Mouse (Mus musculus): Measurements from ENCODE around the gene Pgap1. TPM values are rescaled to one million over a fixed set of nuclear protein-coding genes. Genes with fewer than 3 reads are reported as not detected.

Gene Pgap1
- polyA plus RNA-seq, 1 experiment: 1.4 TPM

DNA sequence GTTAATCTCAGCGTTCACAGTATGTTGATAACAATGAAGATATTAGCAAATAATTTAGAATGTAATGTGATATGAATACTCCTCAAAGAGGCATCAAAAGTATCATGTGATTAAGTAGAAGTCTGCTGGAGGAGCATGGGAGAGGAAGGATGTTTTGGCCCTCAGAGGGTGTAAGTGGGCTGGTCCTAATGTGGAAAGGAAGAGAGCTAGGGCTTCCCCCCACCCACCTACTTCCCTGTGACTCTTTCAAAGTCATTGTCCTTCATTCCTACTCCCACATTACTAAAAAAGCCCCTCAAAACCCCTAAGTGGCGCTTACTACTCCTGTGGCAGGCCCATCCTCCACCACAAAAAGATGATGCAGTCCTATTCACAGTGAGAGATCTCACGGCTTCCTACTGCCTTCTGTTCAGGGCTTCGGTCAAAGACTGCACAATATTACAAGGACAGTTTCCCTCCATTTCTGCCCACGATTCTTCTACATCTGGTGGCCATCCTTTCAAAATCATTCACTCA lies 37.4 kb downstream of the Pgap1 start:
- no peak overlapping the region; the same call in 1 of the 2 replicates for H3K4me3 ChIP-seq (ENCODE audit: control insufficient read depth, low read depth, low read length)
- no peaks in the 10 kb centered on the region for H3K36me3 ChIP-seq (ENCODE audit: control insufficient read depth, insufficient read depth, low read length)
- H3K4me1 ChIP-seq (ENCODE audit: control insufficient read depth, insufficient read depth, low read length): peaks cover 3% of the 10 kb centered on the region
- no peak overlapping the region for H3K27ac ChIP-seq (ENCODE audit: control insufficient read depth, insufficient read depth, low read depth, low read length)
- TF ChIP-seq CTCF (IDR thresholded peaks at IDR 0.05; ENCODE audit: control insufficient read depth, insufficient read depth, insufficient replicate concordance, low read depth, low read length): no peak
- TF ChIP-seq POLR2A (IDR thresholded peaks at IDR 0.05; ENCODE audit: control insufficient read depth, low read depth, low read length): no peak
- H3K27me3 ChIP-seq (ENCODE audit: control insufficient read depth, insufficient read depth, low read length): no peaks in the 10 kb centered on the region

DNA sequence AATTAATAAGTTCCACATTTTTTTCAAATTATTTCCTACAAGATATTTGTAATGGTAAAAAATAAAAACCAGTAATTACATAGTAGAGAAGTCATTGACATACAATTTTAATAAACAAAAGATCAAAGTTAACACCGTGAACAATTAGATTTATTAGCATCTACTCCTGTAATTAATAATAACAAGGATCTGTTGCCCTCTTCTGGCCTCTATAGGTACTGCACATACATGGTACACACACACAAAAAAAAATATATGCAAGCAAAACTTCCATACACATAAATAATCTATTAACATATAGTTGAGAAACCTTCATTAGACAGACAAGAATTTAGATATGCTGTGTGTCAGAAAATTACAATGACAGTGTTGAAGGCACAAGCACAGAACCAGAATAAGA lies 43.6 kb downstream of the Pgap1 start:
- Histone ChIP-seq H3K4me3 (ENCODE audit: control insufficient read depth, low read depth, low read length) (no peak overlapping the region), H3K27me3 (ENCODE audit: control insufficient read depth, insufficient read depth, low read length) (no peaks in the 10 kb centered on the region), H3K4me1 (ENCODE audit: control insufficient read depth, insufficient read depth, low read length) (no peaks in the 10 kb centered on the region), H3K36me3 (ENCODE audit: control insufficient read depth, insufficient read depth, low read length) (no peaks in the 10 kb centered on the region), H3K27ac (ENCODE audit: control insufficient read depth, insufficient read depth, low read depth, low read length) (no peak overlapping the region)
- no peak for TF ChIP-seq CTCF (IDR thresholded peaks at IDR 0.05; ENCODE audit: control insufficient read depth, insufficient read depth, insufficient replicate concordance, low read depth, low read length)

DNA sequence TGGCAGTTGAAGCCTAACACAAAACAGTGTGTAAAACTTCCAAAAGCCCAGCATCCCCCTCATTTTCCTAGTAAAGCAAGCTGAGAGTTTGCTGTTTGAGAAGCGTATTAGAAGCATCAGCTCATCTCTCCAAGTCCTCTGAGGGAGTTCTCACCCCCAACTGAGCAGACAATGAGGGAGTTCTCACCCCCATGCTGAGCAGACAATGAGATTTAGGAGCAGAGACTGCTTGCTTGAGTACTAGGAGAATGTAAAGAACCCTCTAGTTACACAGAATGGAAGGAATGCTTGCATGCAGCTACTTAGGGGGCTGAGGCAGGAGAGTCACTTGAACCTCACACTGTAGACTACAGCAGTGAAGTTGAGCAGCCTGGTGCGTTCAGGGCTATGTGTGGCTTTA lies 59.0 kb downstream of the Pgap1 start:
- no peaks in the 10 kb centered on the region for H3K36me3 ChIP-seq (ENCODE audit: control insufficient read depth, insufficient read depth, low read length)
- H3K4me3 ChIP-seq (ENCODE audit: control insufficient read depth, low read depth, low read length): no peak overlapping the region
- no peak overlapping the region for H3K27ac ChIP-seq (ENCODE audit: control insufficient read depth, insufficient read depth, low read depth, low read length)
- H3K4me1 ChIP-seq (ENCODE audit: control insufficient read depth, insufficient read depth, low read length): no peaks in the 10 kb centered on the region
- no peak for TF ChIP-seq POLR2A (IDR thresholded peaks at IDR 0.05; ENCODE audit: control insufficient read depth, low read depth, low read length)
- no peak for TF ChIP-seq CTCF (IDR thresholded peaks at IDR 0.05; ENCODE audit: control insufficient read depth, insufficient read depth, insufficient replicate concordance, low read depth, low read length)
- no peaks in the 10 kb centered on the region for H3K27me3 ChIP-seq (ENCODE audit: control insufficient read depth, insufficient read depth, low read length)

DNA sequence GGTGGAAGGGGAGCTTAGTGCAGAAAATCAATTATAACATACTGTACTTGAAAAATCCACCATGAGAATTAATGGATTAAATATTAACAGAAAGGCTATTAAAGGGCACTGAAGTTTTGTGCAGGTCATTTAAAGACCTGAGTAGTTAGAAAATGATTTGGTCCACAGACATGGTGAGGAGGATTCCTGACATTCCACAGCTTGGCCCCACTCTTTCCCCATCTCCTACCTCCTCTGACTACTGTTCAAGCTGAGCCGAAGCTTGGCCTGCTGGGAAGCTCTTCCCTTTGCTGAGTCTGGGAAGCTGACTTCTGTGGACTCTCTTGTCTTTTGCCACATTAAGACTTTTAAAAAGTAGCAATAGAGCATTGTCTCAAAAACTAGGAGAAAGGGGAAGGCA lies 61.2 kb downstream of the Pgap1 start:
- H3K4me3 ChIP-seq (ENCODE audit: control insufficient read depth, low read depth, low read length): no peak overlapping the region
- no peaks in the 10 kb centered on the region for H3K4me1 ChIP-seq (ENCODE audit: control insufficient read depth, insufficient read depth, low read length)
- no peaks in the 10 kb centered on the region for H3K27me3 ChIP-seq (ENCODE audit: control insufficient read depth, insufficient read depth, low read length)
- H3K36me3 ChIP-seq (ENCODE audit: control insufficient read depth, insufficient read depth, low read length): no peaks in the 10 kb centered on the region
- TF ChIP-seq POLR2A (IDR thresholded peaks at IDR 0.05; ENCODE audit: control insufficient read depth, low read depth, low read length) (no peak), CTCF (IDR thresholded peaks at IDR 0.05; ENCODE audit: control insufficient read depth, insufficient read depth, insufficient replicate concordance, low read depth, low read length) (no peak)
- H3K27ac ChIP-seq (ENCODE audit: control insufficient read depth, insufficient read depth, low read depth, low read length): no peak overlapping the region

DNA sequence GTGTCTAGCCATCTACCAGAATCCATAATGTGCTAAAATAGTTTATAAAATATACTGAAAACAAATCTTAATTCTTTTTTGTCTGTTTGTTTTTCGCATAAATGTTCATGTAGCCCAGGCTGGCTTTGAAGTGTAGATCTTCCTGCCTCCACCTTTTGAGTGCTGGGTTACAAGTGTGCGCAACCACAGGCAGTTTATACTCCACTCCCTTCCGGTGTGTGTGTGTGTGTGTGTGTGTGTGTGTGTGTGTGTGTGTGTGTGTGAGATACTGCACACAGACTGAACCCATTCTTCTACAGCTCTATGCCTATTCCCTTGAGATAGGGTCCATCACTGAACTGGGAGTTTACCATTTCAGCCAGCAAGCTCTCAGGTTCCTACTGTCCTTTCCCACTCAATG lies 64.0 kb downstream of the Pgap1 start:
- no peak for TF ChIP-seq POLR2A (IDR thresholded peaks at IDR 0.05; ENCODE audit: control insufficient read depth, low read depth, low read length)
- TF ChIP-seq CTCF (IDR thresholded peaks at IDR 0.05; ENCODE audit: control insufficient read depth, insufficient read depth, insufficient replicate concordance, low read depth, low read length): no peak

DNA sequence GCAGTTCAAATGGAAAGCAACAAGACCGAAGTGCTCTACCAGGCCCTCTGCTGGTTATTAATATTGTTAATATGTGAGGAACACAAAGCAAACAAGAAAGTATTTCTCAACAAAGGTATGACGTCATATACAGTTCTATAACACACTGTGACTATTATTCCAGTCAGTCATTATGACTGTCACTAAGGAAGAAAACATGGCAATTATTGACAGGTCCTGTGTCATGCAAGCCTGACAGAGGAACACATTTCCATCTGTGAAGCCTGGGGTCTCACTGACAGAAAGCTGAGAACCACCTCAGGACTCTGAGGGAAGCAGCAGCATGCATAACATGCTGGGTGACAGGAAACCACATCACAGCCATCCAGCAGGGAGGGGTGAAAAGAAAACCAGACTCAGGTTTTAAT lies 65.0 kb downstream of the Pgap1 start:
- Histone ChIP-seq H3K36me3 (ENCODE audit: control insufficient read depth, insufficient read depth, low read length) (no peaks in the 10 kb centered on the region), H3K27ac (ENCODE audit: control insufficient read depth, insufficient read depth, low read depth, low read length) (no peak overlapping the region), H3K4me3 (ENCODE audit: control insufficient read depth, low read depth, low read length) (no peak overlapping the region), H3K4me1 (ENCODE audit: control insufficient read depth, insufficient read depth, low read length) (no peaks in the 10 kb centered on the region), H3K27me3 (ENCODE audit: control insufficient read depth, insufficient read depth, low read length) (no peaks in the 10 kb centered on the region)
- TF ChIP-seq CTCF (IDR thresholded peaks at IDR 0.05; ENCODE audit: control insufficient read depth, insufficient read depth, insufficient replicate concordance, low read depth, low read length) (no peak), POLR2A (IDR thresholded peaks at IDR 0.05; ENCODE audit: control insufficient read depth, low read depth, low read length) (no peak)

More for the DNA sequence above, 64.0 kb downstream of the Pgap1 start:
- Histone ChIP-seq H3K27me3 (ENCODE audit: control insufficient read depth, insufficient read depth, low read length) (no peaks in the 10 kb centered on the region), H3K4me1 (ENCODE audit: control insufficient read depth, insufficient read depth, low read length) (no peaks in the 10 kb centered on the region), H3K36me3 (ENCODE audit: control insufficient read depth, insufficient read depth, low read length) (no peaks in the 10 kb centered on the region), H3K27ac (ENCODE audit: control insufficient read depth, insufficient read depth, low read depth, low read length) (no peak overlapping the region), H3K4me3 (ENCODE audit: control insufficient read depth, low read depth, low read length) (no peak overlapping the region)

DNA sequence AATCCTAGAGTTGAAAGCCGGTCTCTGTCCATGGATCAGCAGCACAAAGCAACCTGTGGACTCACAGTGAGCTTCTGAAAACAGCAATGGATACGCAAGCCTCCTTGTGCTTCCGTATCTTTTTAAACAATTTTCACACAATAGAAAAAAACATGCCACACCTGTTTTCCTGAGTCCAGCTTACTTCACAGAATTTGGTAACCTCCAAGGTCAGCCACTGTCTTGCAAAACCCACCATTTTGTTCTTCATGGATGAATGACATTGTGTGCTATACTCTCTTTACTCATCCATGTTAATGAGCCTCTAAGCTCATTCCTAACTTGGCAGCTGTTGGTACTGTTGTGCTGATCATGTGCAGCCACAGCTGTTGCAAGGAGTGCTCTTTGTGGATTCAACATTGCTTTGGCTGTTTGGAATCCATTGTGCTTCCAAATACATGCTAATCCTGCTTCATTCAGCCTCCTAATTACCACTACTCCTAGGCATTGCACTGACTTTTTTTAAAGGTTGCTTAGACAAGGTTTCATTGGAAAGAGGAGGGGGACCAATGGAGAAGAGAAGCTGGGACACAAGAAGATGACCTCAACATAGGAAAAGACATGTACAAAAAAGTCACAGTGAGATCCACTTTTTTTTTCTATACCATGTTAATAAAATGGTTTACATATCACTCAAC lies 72.6 kb downstream of the Pgap1 start:
- H3K4me3 ChIP-seq (ENCODE audit: control insufficient read depth, low read depth, low read length): no peak overlapping the region
- no peaks in the 10 kb centered on the region for H3K27me3 ChIP-seq (ENCODE audit: control insufficient read depth, insufficient read depth, low read length)
- no peaks in the 10 kb centered on the region for H3K36me3 ChIP-seq (ENCODE audit: control insufficient read depth, insufficient read depth, low read length)
- H3K4me1 ChIP-seq (ENCODE audit: control insufficient read depth, insufficient read depth, low read length): no peaks in the 10 kb centered on the region
- no peak overlapping the region for H3K27ac ChIP-seq (ENCODE audit: control insufficient read depth, insufficient read depth, low read depth, low read length)
- TF ChIP-seq POLR2A (IDR thresholded peaks at IDR 0.05; ENCODE audit: control insufficient read depth, low read depth, low read length) (no peak), CTCF (IDR thresholded peaks at IDR 0.05; ENCODE audit: control insufficient read depth, insufficient read depth, insufficient replicate concordance, low read depth, low read length) (no peak)

Data from testis, adult 2 months (tissue).